Mouse (Mus musculus) forebrain, embryonic 16.5 days (tissue): ENCODE results near the gene Kcnv2. TPM values are rescaled to one million over a fixed set of nuclear protein-coding genes. Genes with fewer than 3 reads are reported as not detected.

Experiments used
- ATAC-seq: fragments of 200-750 bp; cut with Nextera tagmentation; 2 replicates; pipeline ENCODE4 v1.8.0; 2017; ENCODE audit warnings: mild to moderate bottlenecking, moderate library complexity
- H3K27ac ChIP-seq: fragments of 300-500 bp; sonication (generic); 2 replicates; pipeline ENCODE4 v1.5.1; 2014; ENCODE audit warnings: low read length, control low read depth
- H3K27me3 ChIP-seq: fragments of 300-500 bp; sonication (generic); replicated peaks from 2 replicates; pipeline ENCODE4 v1.6.1; 2014; ENCODE audit warnings: low read length; ENCODE audit not compliant: control insufficient read depth, insufficient read depth
- H3K36me3 ChIP-seq: fragments of 300-500 bp; sonication (generic); 2 replicates; pipeline ENCODE4 v1.6.1; 2014; ENCODE audit not compliant: control insufficient read depth, insufficient read depth
- H3K4me1 ChIP-seq: fragments of 300-500 bp; sonication (generic); replicated peaks from 2 replicates; pipeline ENCODE4 v1.6.1; 2014; ENCODE audit warnings: low read length; ENCODE audit not compliant: control insufficient read depth, insufficient read depth
- H3K4me2 ChIP-seq: fragments of 300-500 bp; sonication (generic); 2 replicates; pipeline ENCODE4 v1.6.1; 2014; ENCODE audit warnings: mild to moderate bottlenecking, low read length, control low read depth
- H3K4me3 ChIP-seq: fragments of 300-500 bp; sonication (generic); replicated peaks from 2 replicates; pipeline ENCODE4 v1.5.1; 2014; ENCODE audit warnings: mild to moderate bottlenecking, low read length, control low read depth
- H3K9ac ChIP-seq: fragments of 300-500 bp; sonication (generic); replicated peaks from 2 replicates; pipeline ENCODE4 v1.6.1; 2014; ENCODE audit warnings: low read depth, low read length, control low read depth
- H3K9me3 ChIP-seq: fragments of 300-500 bp; sonication (generic); 2 replicates; pipeline ENCODE4 v1.6.1; 2016; ENCODE audit warnings: low read length; ENCODE audit not compliant: control insufficient read depth
- WGBS: fragments of 180-500 bp; shearing (Covaris S2); extraction: QIAGEN DNeasy Blood & Tissue Kit; methylation state at CpG from one replicate; pipeline ENCODE4 v1.1.7; 2014; 5-methylcytosine and 5-hydroxymethylcytosine counted together
- polyA plus RNA-seq: library from polyadenylated mRNA; unstranded; fragments of >200 nt; fragmentation: Nextera tagmentation; extraction: Ambion mirVana; gene quantifications from 2 replicates; pipeline ENCODE4 v1.2.1, GENCODE M21; 2015

The Kcnv2 gene
- polyA plus RNA-seq = not detected in 2 replicates

- no peak within 1 kb of the TSS for H3K4me3 ChIP-seq
- H3K9ac ChIP-seq = no peak within 1 kb of the TSS
Measured at GRCm38 (mm10) chr19:27322281-27322680, at the start of gene Kcnv2. Gene Kcnv2 (plus strand): TSS chr19:27322588.

GRCm38 (mm10) chr19:27273385-27273784 is 49.0 kb upstream of the Kcnv2 start:
- no peak for ATAC-seq
- WGBS = 79% methylated on average over 2 of the region's 2 CpGs
- Histone ChIP-seq H3K9me3 (no peaks in the 10 kb centered on the region), H3K9ac (no peak overlapping the region), H3K4me1 (no peaks in the 10 kb centered on the region), H3K27me3 (no peaks in the 10 kb centered on the region), H3K36me3 (no peaks in the 10 kb centered on the region), H3K4me3 (no peak overlapping the region), H3K4me2 (no peak overlapping the region), H3K27ac (no peak overlapping the region)

More at GRCm38 (mm10) chr19:27322281-27322680, at the start of gene Kcnv2:
- Histone ChIP-seq H3K36me3 (no peaks in the 10 kb centered on the region), H3K27me3 (no peaks in the 10 kb centered on the region), H3K9me3 (no peaks in the 10 kb centered on the region), H3K4me2 (no peak within 1 kb of the TSS), H3K27ac (no peak within 1 kb of the TSS), H3K4me1 (peaks cover 3% of the 10 kb centered on the region; the same call in 1 of the 2 replicates)
- 59% methylated on average over 5 of the region's 5 CpGs for WGBS
- no peak for ATAC-seq

DNA sequence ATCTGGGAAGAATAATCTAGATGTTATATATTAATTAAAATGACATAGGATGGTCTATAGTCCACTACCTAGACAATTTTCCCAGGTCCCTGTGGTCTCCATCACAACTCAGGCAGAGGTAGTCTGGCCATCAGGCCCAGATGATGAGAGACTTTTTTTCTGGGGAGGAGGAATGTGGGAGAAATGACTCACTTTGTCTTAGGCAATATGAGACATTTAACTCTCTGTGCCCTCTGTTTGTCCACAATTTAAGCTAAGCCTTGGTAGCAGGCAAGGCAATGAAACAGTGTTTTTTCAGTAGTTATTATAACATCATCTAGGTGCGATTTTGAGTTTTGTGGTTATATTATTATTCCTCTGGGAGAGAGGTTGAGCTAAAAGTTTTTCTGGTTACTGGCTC is 48.0 kb upstream of the Kcnv2 start:
- Histone ChIP-seq H3K4me1 (no peaks in the 10 kb centered on the region), H3K36me3 (no peaks in the 10 kb centered on the region), H3K9ac (no peak overlapping the region), H3K27me3 (no peaks in the 10 kb centered on the region), H3K9me3 (no peaks in the 10 kb centered on the region), H3K4me2 (no peak overlapping the region), H3K27ac (no peak overlapping the region), H3K4me3 (no peak overlapping the region)
- ATAC-seq = no peak
- 89% methylated on average over 1 of the region's 1 CpGs for WGBS

- Histone ChIP-seq H3K4me2 (no peak overlapping the region), H3K9me3 (no peaks in the 10 kb centered on the region), H3K9ac (no peak overlapping the region), H3K27me3 (no peaks in the 10 kb centered on the region), H3K27ac (no peak overlapping the region), H3K36me3 (no peaks in the 10 kb centered on the region), H3K4me1 (no peaks in the 10 kb centered on the region), H3K4me3 (no peak overlapping the region)
- no peak for ATAC-seq
- WGBS = 92% methylated on average over 2 of the region's 2 CpGs
Measured at GRCm38 (mm10) chr19:27279174-27279573, 43.2 kb upstream of the Kcnv2 start.

DNA sequence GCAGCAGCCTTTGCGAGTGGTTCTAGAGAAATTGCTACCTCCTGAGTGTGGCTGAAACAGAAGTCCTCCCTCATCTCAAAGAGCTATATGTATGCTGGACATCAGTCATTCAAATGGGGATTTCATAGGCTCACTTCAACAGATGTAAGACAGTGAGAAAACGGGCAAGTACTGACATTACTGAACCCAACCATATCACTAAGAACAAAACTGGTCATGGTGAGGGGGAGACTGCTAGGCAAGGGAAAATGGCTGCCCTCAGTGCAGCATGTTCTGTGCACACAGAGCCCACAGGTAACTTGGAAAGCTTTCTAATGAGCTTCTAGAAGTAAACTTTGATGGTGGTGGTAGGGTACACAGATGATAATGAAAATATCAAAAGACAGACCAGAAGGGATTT is 12.3 kb upstream of the Kcnv2 start:
- H3K9ac ChIP-seq = no peak overlapping the region
- ATAC-seq = no peak
- no peak overlapping the region for H3K4me2 ChIP-seq
- WGBS = 95% methylated on average over 2 of the region's 2 CpGs
- no peak overlapping the region for H3K27ac ChIP-seq
- H3K4me1 ChIP-seq = no peaks in the 10 kb centered on the region
- no peak overlapping the region for H3K4me3 ChIP-seq
- no peaks in the 10 kb centered on the region for H3K27me3 ChIP-seq
- H3K9me3 ChIP-seq = no peaks in the 10 kb centered on the region
- H3K36me3 ChIP-seq = no peaks in the 10 kb centered on the region

- no peak overlapping the region for H3K4me2 ChIP-seq
- H3K27me3 ChIP-seq = no peaks in the 10 kb centered on the region
- H3K27ac ChIP-seq = no peak overlapping the region
- H3K4me3 ChIP-seq = no peak overlapping the region
- ATAC-seq = no peak
- H3K4me1 ChIP-seq = no peaks in the 10 kb centered on the region
- 90% methylated on average over 3 of the region's 3 CpGs for WGBS
- no peaks in the 10 kb centered on the region for H3K36me3 ChIP-seq
- no peak overlapping the region for H3K9ac ChIP-seq
- H3K9me3 ChIP-seq = no peaks in the 10 kb centered on the region
Measured at GRCm38 (mm10) chr19:27311311-27311710, 11.1 kb upstream of the Kcnv2 start.

DNA sequence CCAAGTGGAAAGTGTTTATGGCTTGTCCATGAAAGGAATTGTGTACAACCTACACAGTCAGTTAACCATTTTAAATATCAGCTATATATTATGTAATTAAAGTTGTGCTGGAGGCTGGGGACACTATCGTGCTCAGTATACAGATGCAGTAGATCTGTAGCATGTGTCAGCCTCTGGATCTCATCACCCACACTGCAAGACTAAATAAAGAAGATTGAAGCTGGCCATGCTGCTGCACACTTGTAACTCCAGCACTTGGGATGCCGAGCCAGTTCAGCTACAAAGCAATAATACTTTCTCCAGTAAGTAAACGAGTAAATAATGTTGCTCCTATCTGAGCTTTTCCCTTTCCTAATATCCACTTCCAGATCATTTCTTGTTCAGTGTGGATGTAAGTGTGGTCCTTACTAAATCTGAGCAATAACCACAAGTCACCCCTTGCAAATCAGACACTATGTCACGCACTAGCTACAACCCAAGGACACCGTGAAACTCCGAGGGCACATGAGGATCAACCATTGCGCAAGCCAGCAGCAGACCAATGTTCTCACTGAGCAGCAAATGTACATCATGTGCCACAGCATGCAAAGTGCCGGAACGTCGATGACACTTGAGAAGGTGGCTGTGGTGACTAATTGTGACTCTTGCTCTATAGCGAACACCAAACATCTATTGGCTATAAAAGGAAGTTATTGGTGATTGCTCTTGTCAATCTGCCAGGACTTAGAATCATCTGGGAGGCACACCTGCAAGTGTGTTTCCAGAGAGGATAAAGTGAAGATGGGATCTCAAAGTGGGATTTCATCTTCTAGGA is 9.9 kb upstream of the Kcnv2 start:
- no peak overlapping the region for H3K4me3 ChIP-seq
- no peak overlapping the region for H3K27ac ChIP-seq
- WGBS = 91% methylated on average over 11 of the region's 11 CpGs
- no peak overlapping the region for H3K4me2 ChIP-seq
- H3K9ac ChIP-seq = no peak overlapping the region
- no peaks in the 10 kb centered on the region for H3K27me3 ChIP-seq
- ATAC-seq = no peak
- peaks cover under 1% of the 10 kb centered on the region; the same call in 1 of the 2 replicates for H3K4me1 ChIP-seq
- H3K9me3 ChIP-seq = no peaks in the 10 kb centered on the region
- H3K36me3 ChIP-seq = no peaks in the 10 kb centered on the region

DNA sequence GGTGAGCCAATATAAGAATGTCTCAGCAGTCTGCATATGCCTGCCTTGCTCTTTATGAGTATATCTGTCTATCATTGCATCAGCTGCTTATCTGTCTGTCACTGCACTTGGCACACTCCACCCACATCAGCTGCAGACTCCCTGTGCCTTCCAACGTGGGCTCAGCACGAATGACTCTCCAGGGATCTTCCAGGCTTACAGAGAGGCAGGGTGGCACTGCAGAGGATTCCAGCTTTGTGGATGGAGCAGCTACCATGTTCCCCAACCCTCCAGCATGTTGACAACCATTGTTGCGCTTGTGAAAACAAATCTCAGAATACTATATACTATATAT is 9.3 kb upstream of the Kcnv2 start:
- no peaks in the 10 kb centered on the region for H3K27me3 ChIP-seq
- H3K9me3 ChIP-seq = no peaks in the 10 kb centered on the region
- H3K9ac ChIP-seq = no peak overlapping the region
- ATAC-seq = no peak
- H3K4me3 ChIP-seq = no peak overlapping the region
- no peak overlapping the region for H3K27ac ChIP-seq
- no peak overlapping the region for H3K4me2 ChIP-seq
- H3K4me1 ChIP-seq = peaks cover 3% of the 10 kb centered on the region; the same call in 1 of the 2 replicates
- WGBS = 67% methylated on average over 3 of the region's 3 CpGs
- no peaks in the 10 kb centered on the region for H3K36me3 ChIP-seq

- H3K4me1 ChIP-seq = peaks cover 3% of the 10 kb centered on the region; the same call in 1 of the 2 replicates
- H3K9me3 ChIP-seq = no peaks in the 10 kb centered on the region
- no peak for ATAC-seq
- 85% methylated on average over 10 of the region's 10 CpGs for WGBS
- no peak overlapping the region for H3K4me2 ChIP-seq
- no peak overlapping the region for H3K9ac ChIP-seq
- H3K4me3 ChIP-seq = no peak overlapping the region
- H3K27me3 ChIP-seq = no peaks in the 10 kb centered on the region
- no peak overlapping the region for H3K27ac ChIP-seq
- H3K36me3 ChIP-seq = no peaks in the 10 kb centered on the region
Measured at GRCm38 (mm10) chr19:27316313-27317258, 5.8 kb upstream of the Kcnv2 start.
